Mouse (Mus musculus) liver, postnatal 0 days (tissue): ENCODE results near the gene Slc35a5. TPM values are rescaled to one million over a fixed set of nuclear protein-coding genes. Genes with fewer than 3 reads are reported as not detected.

Source experiments
- ATAC-seq: fragments of 200-750 bp; cut with Nextera tagmentation; 2 replicates; pipeline ENCODE4 v1.8.0; 2017; ENCODE audit warnings: mild to moderate bottlenecking, moderate library complexity
- DNase-seq: peaks from one replicate; pipeline ENCODE4 v3.0.0-alpha.2; 2016
- H3K27ac ChIP-seq: fragments of 300-500 bp; sonication (generic); 2 replicates; pipeline ENCODE4 v1.5.1; 2014; ENCODE audit warnings: antibody characterized with exemption, moderate library complexity, mild to moderate bottlenecking, low read depth
- H3K27me3 ChIP-seq: fragments of 300-500 bp; sonication (generic); 2 replicates; pipeline ENCODE4 v1.6.1; 2014; ENCODE audit warnings: low read length, control low read depth, mixed read lengths; ENCODE audit not compliant: insufficient read depth
- H3K36me3 ChIP-seq: fragments of 300-500 bp; sonication (generic); replicated peaks from 2 replicates; pipeline ENCODE4 v1.6.1; 2014; ENCODE audit warnings: mild to moderate bottlenecking, control low read depth, low read length, moderate library complexity, mixed read lengths; ENCODE audit not compliant: insufficient read depth
- H3K4me1 ChIP-seq: fragments of 300-500 bp; sonication (generic); 2 replicates; pipeline ENCODE4 v1.6.1; 2014; ENCODE audit warnings: antibody characterized with exemption, mild to moderate bottlenecking, control low read depth; ENCODE audit not compliant: insufficient read depth
- H3K4me2 ChIP-seq: fragments of 300-500 bp; sonication (generic); 2 replicates; pipeline ENCODE4 v1.6.1; 2014; ENCODE audit warnings: low read depth, mild to moderate bottlenecking, low read length, moderate library complexity, mixed read lengths
- H3K4me3 ChIP-seq: fragments of 300-500 bp; sonication (generic); 2 replicates; pipeline ENCODE4 v1.5.1; 2014; ENCODE audit warnings: low read depth, low read length
- H3K9ac ChIP-seq: fragments of 300-500 bp; sonication (generic); replicated peaks from 2 replicates; pipeline ENCODE4 v1.6.1; 2014; ENCODE audit warnings: mild to moderate bottlenecking, moderate library complexity
- H3K9me3 ChIP-seq: fragments of 300-500 bp; sonication (generic); 2 replicates; pipeline ENCODE4 v1.6.1; 2016; ENCODE audit warnings: mild to moderate bottlenecking, control low read depth, low read length, mixed read lengths
- CTCF ChIP-seq: sonication (generic); IDR thresholded peaks from 2 replicates; pipeline ENCODE4 v1.5.1; 2016; ENCODE audit warnings: antibody characterized with exemption, low read depth
- EP300 ChIP-seq: IDR thresholded peaks from 2 replicates; pipeline ENCODE4 v1.6.1; 2016; ENCODE audit warnings: antibody characterized with exemption, low read depth, mild to moderate bottlenecking
- WGBS: fragments of 180-500 bp; shearing (Covaris S2); extraction: QIAGEN DNeasy Blood & Tissue Kit; methylation state at CpG from one replicate; pipeline ENCODE4 v1.1.7; 2014; ENCODE audit not compliant: insufficient replicate concordance; 5-methylcytosine and 5-hydroxymethylcytosine counted together
- polyA plus RNA-seq: library from polyadenylated mRNA; unstranded; fragments of >200 nt; fragmentation: Nextera tagmentation; extraction: Ambion mirVana; gene quantifications from 2 replicates; pipeline ENCODE4 v1.2.1, GENCODE M21; 2015

Gene Slc35a5
- polyA plus RNA-seq, 1 experiment from 2014 or later = 8.2 TPM

- Histone ChIP-seq H3K4me1 (no peaks in the 10 kb centered on the region), H3K4me3 (no peak overlapping the region), H3K9me3 (no peaks in the 10 kb centered on the region), H3K4me2 (no peak overlapping the region), H3K27ac (peak overlapping the region; percentile 46), H3K9ac (no peak overlapping the region), H3K36me3 (peaks cover 45% of the 10 kb centered on the region), H3K27me3 (no peaks in the 10 kb centered on the region)
- ATAC-seq = no peak
- no peak for DNase-seq
- TF ChIP-seq CTCF = no peak
- no peak for TF ChIP-seq EP300
- WGBS = 73% methylated on average over 6 of the region's 6 CpGs
Observed at GRCm38 (mm10) chr16:45145119-45145518, 13.4 kb downstream of the Slc35a5 start.

GRCm38 (mm10) chr16:45142565-45142964 lies 15.9 kb downstream of the Slc35a5 start:
- H3K27ac ChIP-seq = no peak overlapping the region
- peaks cover 45% of the 10 kb centered on the region for H3K36me3 ChIP-seq
- no peaks in the 10 kb centered on the region for H3K27me3 ChIP-seq
- H3K9me3 ChIP-seq = no peaks in the 10 kb centered on the region
- no peak overlapping the region for H3K9ac ChIP-seq
- TF ChIP-seq CTCF = peak; percentile 54
- no peak for TF ChIP-seq EP300
- no peak overlapping the region for H3K4me3 ChIP-seq
- ATAC-seq (peak; percentile 55; the same call in 1 of the 2 replicates), DNase-seq (no peak)
- H3K4me2 ChIP-seq = no peak overlapping the region
- no peaks in the 10 kb centered on the region for H3K4me1 ChIP-seq
- 68% methylated on average over 5 of the region's 5 CpGs for WGBS

- WGBS = 88% methylated on average over 5 of the region's 5 CpGs
- Histone ChIP-seq H3K9ac (no peak overlapping the region), H3K4me3 (no peak overlapping the region), H3K4me1 (no peaks in the 10 kb centered on the region), H3K36me3 (peaks cover 40% of the 10 kb centered on the region), H3K27ac (no peak overlapping the region), H3K9me3 (no peaks in the 10 kb centered on the region), H3K4me2 (no peak overlapping the region), H3K27me3 (no peaks in the 10 kb centered on the region)
- TF ChIP-seq EP300 = no peak
- peak; percentile 25 for TF ChIP-seq CTCF
- ATAC-seq (no peak), DNase-seq (no peak)
Observed at GRCm38 (mm10) chr16:45141711-45142110, 16.8 kb downstream of the Slc35a5 start.

- no peaks in the 10 kb centered on the region for H3K36me3 ChIP-seq
- WGBS = 80% methylated on average over 2 of the region's 2 CpGs
- no peak for TF ChIP-seq CTCF
- TF ChIP-seq EP300 = no peak
- no peak overlapping the region for H3K4me3 ChIP-seq
- H3K4me2 ChIP-seq = no peak overlapping the region
- no peaks in the 10 kb centered on the region for H3K9me3 ChIP-seq
- H3K27me3 ChIP-seq = no peaks in the 10 kb centered on the region
- ATAC-seq (no peak), DNase-seq (no peak)
- H3K27ac ChIP-seq = no peak overlapping the region
- no peaks in the 10 kb centered on the region for H3K4me1 ChIP-seq
- H3K9ac ChIP-seq = no peak overlapping the region
Observed at GRCm38 (mm10) chr16:45127936-45128710, 30.4 kb downstream of the Slc35a5 start.

GRCm38 (mm10) chr16:45124230-45125203 lies 34.0 kb downstream of the Slc35a5 start:
- WGBS = 66% methylated on average over 9 of the region's 9 CpGs
- ATAC-seq (no peak), DNase-seq (no peak)
- Histone ChIP-seq H3K9ac (no peak overlapping the region), H3K27me3 (no peaks in the 10 kb centered on the region), H3K9me3 (no peaks in the 10 kb centered on the region), H3K4me1 (no peaks in the 10 kb centered on the region), H3K4me3 (no peak overlapping the region), H3K27ac (no peak overlapping the region), H3K36me3 (no peaks in the 10 kb centered on the region), H3K4me2 (no peak overlapping the region)
- TF ChIP-seq CTCF (no peak), EP300 (no peak)

GRCm38 (mm10) chr16:45122571-45122970 lies 35.9 kb downstream of the Slc35a5 start:
- ATAC-seq (no peak), DNase-seq (no peak)
- Histone ChIP-seq H3K36me3 (no peaks in the 10 kb centered on the region), H3K27ac (no peak overlapping the region), H3K4me3 (no peak overlapping the region), H3K27me3 (no peaks in the 10 kb centered on the region), H3K4me2 (no peak overlapping the region), H3K9me3 (no peaks in the 10 kb centered on the region), H3K9ac (no peak overlapping the region), H3K4me1 (no peaks in the 10 kb centered on the region)
- 62% methylated on average over 5 of the region's 5 CpGs for WGBS
- no peak for TF ChIP-seq EP300
- peak; percentile 39; the same call in 1 of the 2 replicates for TF ChIP-seq CTCF
